Mouse (Mus musculus): Measurements from ENCODE around the gene Rnf220. TPM values are rescaled to one million over a fixed set of nuclear protein-coding genes. Genes with fewer than 3 reads are reported as not detected.

Rnf220 gene
- polyA plus RNA-seq, 1 experiment from 2014 or later, result 92.3 TPM

- no peaks in the 10 kb centered on the region for H3K36me3 ChIP-seq (ENCODE audit: control insufficient read depth, insufficient read depth, low read length)
- H3K9me3 ChIP-seq (ENCODE audit: control insufficient read depth, low read length), result no peaks in the 10 kb centered on the region
- WGBS, result 83% methylated on average over 9 of the region's 9 CpGs
- no peak overlapping the region for H3K9ac ChIP-seq (ENCODE audit: low read length)
- peaks cover 4% of the 10 kb centered on the region; the same call in 1 of the 2 replicates for H3K4me1 ChIP-seq (replicated peaks; ENCODE audit: control insufficient read depth, insufficient read depth, low read length)
- H3K4me3 ChIP-seq (ENCODE audit: low read depth, low read length), result no peak overlapping the region
- no peak overlapping the region for H3K4me2 ChIP-seq (ENCODE audit: low read depth, low read length, severe bottlenecking)
- DNase-seq (ENCODE audit: low spot score), result no peak
- no peak overlapping the region for H3K27ac ChIP-seq (ENCODE audit: low read depth, low read length)
- peaks cover 11% of the 10 kb centered on the region; the same call in 1 of the 2 replicates for H3K27me3 ChIP-seq (ENCODE audit: control insufficient read depth, insufficient read depth, low read length)
- ATAC-seq (replicated peaks; ENCODE audit: low FRiP score), result no peak
Observed at GRCm38 (mm10) chr4:117297819-117298218, 199.0 kb downstream of the Rnf220 start.

DNA sequence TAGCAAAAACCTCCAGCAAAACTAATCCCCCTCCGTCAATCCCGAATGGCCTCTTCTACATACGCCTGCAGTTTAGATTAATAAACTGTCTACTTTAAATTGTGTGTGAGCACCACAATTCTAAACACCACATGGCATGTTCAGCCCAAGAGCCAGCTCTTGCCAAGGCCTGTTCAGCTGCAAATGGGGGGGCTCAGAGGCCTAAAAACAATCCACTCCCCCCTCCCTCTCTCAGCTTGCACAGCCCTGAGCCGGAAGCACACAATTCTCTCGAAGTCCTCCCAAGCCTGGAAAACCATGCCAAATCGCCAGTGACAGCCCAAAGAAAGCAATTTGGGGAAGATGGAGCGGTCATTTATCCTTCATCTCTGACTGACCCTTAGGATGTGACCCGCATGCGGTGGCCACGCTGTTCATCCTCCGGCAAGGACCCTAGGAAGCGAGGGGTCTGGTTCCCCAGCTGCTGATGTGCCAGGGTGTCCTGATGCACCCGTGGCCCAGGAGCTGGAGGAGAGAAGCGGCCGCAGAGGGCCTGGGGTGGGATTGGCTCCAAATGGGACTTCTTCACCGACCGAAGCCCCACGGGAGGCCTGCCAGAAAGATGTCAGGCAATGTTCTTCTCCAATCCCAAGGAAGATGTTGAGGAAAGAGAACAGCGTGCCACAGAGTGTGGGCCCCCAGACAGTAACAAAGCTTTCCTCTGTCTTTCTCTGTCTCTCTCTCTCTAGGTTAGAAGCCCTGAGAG, 199.8 kb downstream of the Rnf220 start:
- 86% methylated on average over 19 of the region's 19 CpGs for WGBS

GRCm38 (mm10) chr4:117291696-117292095, 205.2 kb downstream of the Rnf220 start:
- peaks cover 10% of the 10 kb centered on the region for H3K4me1 ChIP-seq (replicated peaks; ENCODE audit: control insufficient read depth, insufficient read depth, low read length)
- ATAC-seq (replicated peaks; ENCODE audit: low FRiP score), result no peak
- no peak overlapping the region for H3K4me2 ChIP-seq (ENCODE audit: low read depth, low read length, severe bottlenecking)
- H3K27me3 ChIP-seq (ENCODE audit: control insufficient read depth, insufficient read depth, low read length), result no peaks in the 10 kb centered on the region
- no peak overlapping the region for H3K27ac ChIP-seq (ENCODE audit: low read depth, low read length)
- WGBS, result 92% methylated on average over 2 of the region's 2 CpGs
- H3K4me3 ChIP-seq (ENCODE audit: low read depth, low read length), result no peak overlapping the region
- H3K9me3 ChIP-seq (ENCODE audit: control insufficient read depth, low read length), result no peaks in the 10 kb centered on the region
- no peak overlapping the region for H3K9ac ChIP-seq (ENCODE audit: low read length)
- no peak for DNase-seq (ENCODE audit: low spot score)
- no peaks in the 10 kb centered on the region for H3K36me3 ChIP-seq (ENCODE audit: control insufficient read depth, insufficient read depth, low read length)

More for the DNA sequence above, 199.8 kb downstream of the Rnf220 start:
- H3K4me3 ChIP-seq (ENCODE audit: low read depth, low read length), result no peak overlapping the region
- H3K4me1 ChIP-seq (replicated peaks; ENCODE audit: control insufficient read depth, insufficient read depth, low read length), result peaks cover 4% of the 10 kb centered on the region; the same call in 1 of the 2 replicates
- H3K9me3 ChIP-seq (ENCODE audit: control insufficient read depth, low read length), result no peaks in the 10 kb centered on the region
- no peak for DNase-seq (ENCODE audit: low spot score)
- H3K27ac ChIP-seq (ENCODE audit: low read depth, low read length), result no peak overlapping the region
- no peak overlapping the region for H3K4me2 ChIP-seq (ENCODE audit: low read depth, low read length, severe bottlenecking)
- no peaks in the 10 kb centered on the region for H3K36me3 ChIP-seq (ENCODE audit: control insufficient read depth, insufficient read depth, low read length)
- no peak overlapping the region for H3K9ac ChIP-seq (ENCODE audit: low read length)
- no peak for ATAC-seq (replicated peaks; ENCODE audit: low FRiP score)
- peaks cover 6% of the 10 kb centered on the region; the same call in 1 of the 2 replicates for H3K27me3 ChIP-seq (ENCODE audit: control insufficient read depth, insufficient read depth, low read length)

- under 1% methylated on average over 72 of the region's 80 CpGs for WGBS
- no peaks in the 10 kb centered on the region; the same call in 1 of the 2 replicates for H3K27me3 ChIP-seq (ENCODE audit: control insufficient read depth, insufficient read depth, low read length)
- H3K4me2 ChIP-seq (ENCODE audit: low read depth, low read length, severe bottlenecking), result peak overlapping the region; percentile 71
- peaks cover 17% of the 10 kb centered on the region for H3K4me1 ChIP-seq (replicated peaks; ENCODE audit: control insufficient read depth, insufficient read depth, low read length)
- DNase-seq (ENCODE audit: low spot score) (peak; percentile 90), ATAC-seq (replicated peaks; ENCODE audit: low FRiP score) (peak; percentile 88)
- no peaks in the 10 kb centered on the region for H3K9me3 ChIP-seq (ENCODE audit: control insufficient read depth, low read length)
- H3K9ac ChIP-seq (ENCODE audit: low read length), result peak overlapping the region; percentile 86
- peak overlapping the region; percentile 83 for H3K4me3 ChIP-seq (ENCODE audit: low read depth, low read length)
- peak overlapping the region; percentile 95 for H3K27ac ChIP-seq (ENCODE audit: low read depth, low read length)
- peaks cover 9% of the 10 kb centered on the region; the same call in 1 of the 2 replicates for H3K36me3 ChIP-seq (ENCODE audit: control insufficient read depth, insufficient read depth, low read length)
Observed at GRCm38 (mm10) chr4:117288927-117289801, 207.7 kb downstream of the Rnf220 start.

- H3K36me3 ChIP-seq (ENCODE audit: control insufficient read depth, insufficient read depth, low read length), result peaks cover 9% of the 10 kb centered on the region; the same call in 1 of the 2 replicates
- peak overlapping the region; percentile 83 for H3K4me3 ChIP-seq (ENCODE audit: low read depth, low read length)
- no peaks in the 10 kb centered on the region; the same call in 1 of the 2 replicates for H3K27me3 ChIP-seq (ENCODE audit: control insufficient read depth, insufficient read depth, low read length)
- 20% methylated on average over 25 of the region's 25 CpGs for WGBS
- H3K9me3 ChIP-seq (ENCODE audit: control insufficient read depth, low read length), result no peaks in the 10 kb centered on the region
- no peak for DNase-seq (ENCODE audit: low spot score)
- ATAC-seq (replicated peaks; ENCODE audit: low FRiP score), result peak; percentile 31
- H3K9ac ChIP-seq (ENCODE audit: low read length), result peak overlapping the region; percentile 86
- peak overlapping the region; percentile 95 for H3K27ac ChIP-seq (ENCODE audit: low read depth, low read length)
- H3K4me1 ChIP-seq (replicated peaks; ENCODE audit: control insufficient read depth, insufficient read depth, low read length), result peaks cover 24% of the 10 kb centered on the region
- H3K4me2 ChIP-seq (ENCODE audit: low read depth, low read length, severe bottlenecking), result peak overlapping the region; percentile 71
Observed at GRCm38 (mm10) chr4:117288277-117288926, 208.4 kb downstream of the Rnf220 start.

DNA sequence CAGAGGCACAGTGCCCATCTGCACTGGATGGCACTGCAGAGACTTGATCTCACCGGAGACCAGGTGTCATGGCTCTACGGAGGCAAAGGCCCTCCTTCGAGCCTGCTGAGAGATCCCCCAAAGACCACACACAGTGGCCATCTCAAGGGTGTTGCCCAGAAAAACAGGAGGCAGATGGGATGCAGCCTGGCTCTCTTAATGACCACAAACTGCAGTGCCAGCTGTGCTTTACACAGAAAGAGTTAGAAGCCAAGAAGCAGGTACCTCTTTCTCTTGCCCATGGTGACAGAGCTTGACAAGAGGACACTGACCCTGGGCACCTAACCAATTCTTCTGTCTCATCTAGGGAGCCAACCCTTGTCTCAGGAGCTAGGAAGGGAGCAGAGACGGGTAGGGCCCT, 212.5 kb downstream of the Rnf220 start:
- H3K27ac ChIP-seq (ENCODE audit: low read depth, low read length), result no peak overlapping the region; the same call in 1 of the 2 replicates
- no peak overlapping the region for H3K4me2 ChIP-seq (ENCODE audit: low read depth, low read length, severe bottlenecking)
- DNase-seq (ENCODE audit: low spot score) (no peak), ATAC-seq (replicated peaks; ENCODE audit: low FRiP score) (no peak)
- WGBS, result 65% methylated on average over 4 of the region's 4 CpGs
- H3K4me3 ChIP-seq (ENCODE audit: low read depth, low read length), result no peak overlapping the region
- H3K4me1 ChIP-seq (replicated peaks; ENCODE audit: control insufficient read depth, insufficient read depth, low read length), result peaks cover 30% of the 10 kb centered on the region
- no peaks in the 10 kb centered on the region; the same call in 1 of the 2 replicates for H3K27me3 ChIP-seq (ENCODE audit: control insufficient read depth, insufficient read depth, low read length)
- no peak overlapping the region for H3K9ac ChIP-seq (ENCODE audit: low read length)
- peaks cover 9% of the 10 kb centered on the region; the same call in 1 of the 2 replicates for H3K36me3 ChIP-seq (ENCODE audit: control insufficient read depth, insufficient read depth, low read length)
- H3K9me3 ChIP-seq (ENCODE audit: control insufficient read depth, low read length), result no peaks in the 10 kb centered on the region

- Histone ChIP-seq H3K4me3 (ENCODE audit: low read depth, low read length) (no peak overlapping the region), H3K4me2 (ENCODE audit: low read depth, low read length, severe bottlenecking) (no peak overlapping the region), H3K9ac (ENCODE audit: low read length) (peak overlapping the region; percentile 41), H3K9me3 (ENCODE audit: control insufficient read depth, low read length) (no peaks in the 10 kb centered on the region), H3K4me1 (replicated peaks; ENCODE audit: control insufficient read depth, insufficient read depth, low read length) (peaks cover 30% of the 10 kb centered on the region), H3K36me3 (ENCODE audit: control insufficient read depth, insufficient read depth, low read length) (peaks cover 9% of the 10 kb centered on the region; the same call in 1 of the 2 replicates), H3K27ac (ENCODE audit: low read depth, low read length) (peak overlapping the region; percentile 54), H3K27me3 (ENCODE audit: control insufficient read depth, insufficient read depth, low read length) (no peaks in the 10 kb centered on the region; the same call in 1 of the 2 replicates)
- ATAC-seq (replicated peaks; ENCODE audit: low FRiP score), result peak; percentile 78
- 10% methylated on average over 20 of the region's 22 CpGs for WGBS
- DNase-seq (ENCODE audit: low spot score), result peak; percentile 78
Observed at GRCm38 (mm10) chr4:117283271-117284191, 213.3 kb downstream of the Rnf220 start.
